ENCODE assay signal across 12 mouse cellular contexts in genomic region chrX:6779969-6780539, GRCm38 (mm10). TPM values are rescaled to one million over a fixed set of nuclear protein-coding genes. Genes with fewer than 3 reads are reported as not detected.
DNase-seq lines count a peak whose midpoint lies in the region; ATAC-seq and TF ChIP-seq lines count a peak whose summit lies in the region.
"Had no signal": no experiment of that assay in that cellular context is flagged by ENCODE, and none has a peak within 500 bp of the region (broad histone marks: within the 10 kb centered on the region; RNA-seq: fewer than 3 reads in every experiment).

No protein-coding gene starts in this region.

- no peak overlapping the region for H3K9ac ChIP-seq in kidney, embryonic 15.5 days
- H3K9ac ChIP-seq in embryonic facial prominence, embryonic 14.5 days (ENCODE audit: low read depth, low read length): no peak overlapping the region
- H3K9ac ChIP-seq in forebrain, postnatal 0 days: no peak overlapping the region
- no peak overlapping the region for H3K9ac ChIP-seq in midbrain, embryonic 12.5 days (replicated peaks)
- H3K9ac ChIP-seq: liver, embryonic 15.5 days had no signal

- no peaks in the 10 kb centered on the region for H3K36me3 ChIP-seq in kidney, embryonic 15.5 days
- no peaks in the 10 kb centered on the region for H3K36me3 ChIP-seq in embryonic facial prominence, embryonic 14.5 days (ENCODE audit: control insufficient read depth, insufficient read depth, low read length)
- no peaks in the 10 kb centered on the region for H3K36me3 ChIP-seq in forebrain, postnatal 0 days (ENCODE audit: insufficient read depth)
- no peaks in the 10 kb centered on the region for H3K36me3 ChIP-seq in midbrain, embryonic 12.5 days
- H3K36me3 ChIP-seq: G1E; liver, embryonic 15.5 days had no signal

- H3K27me3 ChIP-seq in kidney, embryonic 15.5 days: peaks cover 30% of the 10 kb centered on the region
- H3K27me3 ChIP-seq in embryonic facial prominence, embryonic 14.5 days (replicated peaks; ENCODE audit: control insufficient read depth, insufficient read depth, low read length): peaks cover 16% of the 10 kb centered on the region
- 0 out of 2 replicates have a peak, but pooled peaks cover 4% of the 10 kb centered on the region for H3K27me3 ChIP-seq in forebrain, postnatal 0 days (ENCODE audit: insufficient read depth, low read length)
- H3K27me3 ChIP-seq in midbrain, embryonic 12.5 days: peaks cover 23% of the 10 kb centered on the region

- TF ChIP-seq CTCF in forebrain, postnatal 0 days (IDR thresholded peaks at IDR 0.05; ENCODE audit: low read depth): no peak

- H3K27ac ChIP-seq in kidney, embryonic 15.5 days: no peak overlapping the region
- no peak overlapping the region for H3K27ac ChIP-seq in embryonic facial prominence, embryonic 14.5 days (replicated peaks; ENCODE audit: low read depth, low read length)
- H3K27ac ChIP-seq in forebrain, postnatal 0 days (ENCODE audit: low read depth, low read length): no peak overlapping the region
- no peak overlapping the region for H3K27ac ChIP-seq in midbrain, embryonic 12.5 days (replicated peaks)
- H3K27ac ChIP-seq: liver, embryonic 15.5 days had no signal

- H3K4me3 ChIP-seq in kidney, embryonic 15.5 days (replicated peaks): peak overlapping the region; percentile 21; the same call in 1 of the 2 replicates
- 0 out of 2 replicates have a peak overlapping the region, but pooled peaks have one; percentile 5 for H3K4me3 ChIP-seq in embryonic facial prominence, embryonic 14.5 days (ENCODE audit: low read depth, low read length)
- peak overlapping the region; percentile 6; the same call in 1 of the 2 replicates for H3K4me3 ChIP-seq in forebrain, postnatal 0 days (ENCODE audit: low read depth, low read length)
- peak overlapping the region; percentile 17; the same call in 1 of the 2 replicates for H3K4me3 ChIP-seq in midbrain, embryonic 12.5 days
- H3K4me3 ChIP-seq: liver, embryonic 15.5 days had no signal

- no peak for DNase-seq in kidney, postnatal 14 days
- no peak for DNase-seq in embryonic facial prominence, embryonic 14.5 days (ENCODE audit: low spot score)
- DNase-seq in forebrain, postnatal 0 days: no peak
- DNase-seq in right cerebral cortex, postnatal 4 days: no peak
- no peak for DNase-seq in spleen, postnatal 10 days (ENCODE audit: low spot score in 2 of 2)
- DNase-seq: gastrocnemius, postnatal 10 days had no signal

- peak overlapping the region; percentile 53 for H3K4me2 ChIP-seq in kidney, embryonic 15.5 days
- H3K4me2 ChIP-seq in embryonic facial prominence, embryonic 14.5 days (ENCODE audit: low read depth, low read length): peak overlapping the region; percentile 41; the same call in 1 of the 2 replicates
- H3K4me2 ChIP-seq in forebrain, postnatal 0 days (ENCODE audit: low read depth): peak overlapping the region; percentile 37
- H3K4me2 ChIP-seq in midbrain, embryonic 12.5 days (replicated peaks): peak overlapping the region; percentile 43
- H3K4me2 ChIP-seq: liver, embryonic 15.5 days had no signal

- WGBS in kidney, embryonic 15.5 days: 25% methylated on average over 16 of the region's 16 CpGs
- WGBS in embryonic facial prominence, embryonic 14.5 days: 29% methylated on average over 15 of the region's 16 CpGs
- 36% methylated on average over 16 of the region's 16 CpGs for WGBS in forebrain, postnatal 0 days
- 31% methylated on average over 15 of the region's 16 CpGs for WGBS in midbrain, embryonic 12.5 days

- ATAC-seq in kidney, embryonic 15.5 days (replicated peaks; ENCODE audit: low FRiP score): peak; percentile 49; the same call in 1 of the 2 replicates
- no peak for ATAC-seq in embryonic facial prominence, embryonic 14.5 days (ENCODE audit: low read depth)
- peak; percentile 27; the same call in 1 of the 2 replicates for ATAC-seq in forebrain, postnatal 0 days
- 0 out of 2 replicates have a peak, but pooled peaks have one; percentile 27 for ATAC-seq in midbrain, embryonic 12.5 days (ENCODE audit: low FRiP score, low read depth)
- ATAC-seq in megakaryocyte progenitor cell, adult 5-6 weeks (replicated peaks; ENCODE audit: poor library complexity): no peak

- H3K9me3 ChIP-seq in kidney, embryonic 15.5 days (replicated peaks): no peaks in the 10 kb centered on the region
- H3K9me3 ChIP-seq in embryonic facial prominence, embryonic 14.5 days (ENCODE audit: control insufficient read depth, low read length): no peaks in the 10 kb centered on the region
- no peaks in the 10 kb centered on the region for H3K9me3 ChIP-seq in forebrain, postnatal 0 days (ENCODE audit: low read length)
- H3K9me3 ChIP-seq in midbrain, embryonic 12.5 days: no peaks in the 10 kb centered on the region
- H3K9me3 ChIP-seq: liver, embryonic 15.5 days had no signal

- H3K4me1 ChIP-seq in kidney, embryonic 15.5 days: peaks cover 9% of the 10 kb centered on the region; the same call in 1 of the 2 replicates
- H3K4me1 ChIP-seq in embryonic facial prominence, embryonic 14.5 days (ENCODE audit: control insufficient read depth, insufficient read depth, low read length): no peaks in the 10 kb centered on the region
- H3K4me1 ChIP-seq in forebrain, postnatal 0 days (ENCODE audit: insufficient read depth): no peaks in the 10 kb centered on the region
- H3K4me1 ChIP-seq in midbrain, embryonic 12.5 days: no peaks in the 10 kb centered on the region
- H3K4me1 ChIP-seq: liver, embryonic 15.5 days had no signal

RNA-seq across cellular contexts. Expression of gene Dgkk, which starts 0.9 kb away (rescaled TPM):
- polyA plus RNA-seq in kidney, embryonic 15.5 days (2015; fragmentation: Nextera tagmentation; extraction: Ambion mirVana): 0.19 and 0.78 TPM in 2 replicates
- 0.58 and 0.96 TPM in 2 replicates for polyA plus RNA-seq in embryonic facial prominence, embryonic 14.5 days (2014; fragmentation: Nextera tagmentation; extraction: Ambion mirVana)
- total RNA-seq in forebrain, postnatal 0 days (2014; rRNA removed): 1.9 and 3.3 TPM in 2 replicates
- polyA plus RNA-seq in forebrain, postnatal 0 days (2015; fragmentation: Nextera tagmentation; extraction: Ambion mirVana): 0.53 and 1.4 TPM in 2 replicates
- polyA plus RNA-seq in midbrain, embryonic 12.5 days (2016; fragmentation: Nextera tagmentation; extraction: Ambion mirVana): 0.27 and 0.56 TPM in 2 replicates
- 0.34 TPM in 1 of 2 replicates, not detected in the other for total RNA-seq in megakaryocyte progenitor cell, adult 5-6 weeks (2015)
- total RNA-seq in megakaryocyte progenitor cell, adult 5-6 weeks (2017): not detected in 2 replicates
- total RNA-seq: neutrophil, adult 5-6 weeks had no signal
- polyA plus RNA-seq: G1E had no signal

Comparison
In these comparisons a context has a peak if more than half of its experiments do, and no peak if none do; other contexts are left out.
1. ATAC-seq: peak in kidney, embryonic 15.5 days (single experiment), forebrain, postnatal 0 days (single experiment) and midbrain, embryonic 12.5 days (single experiment); none in embryonic facial prominence, embryonic 14.5 days (single experiment) and megakaryocyte progenitor cell, adult 5-6 weeks (single experiment).
2. Peak in every context shown above with its lines, with median percentiles within 50 percentile points of each other: H3K4me2 ChIP-seq and H3K4me3 ChIP-seq.